Mouse (Mus musculus) embryonic fibroblast, embryonic 13.5 days (primary cell): ENCODE results near the gene Gm10644.

Experiments used
- CTCF ChIP-seq: IDR thresholded peaks from 2 replicates; pipeline ENCODE4 v1.5.1; 2011; ENCODE audit warnings: mild to moderate bottlenecking, control low read depth, low read length, moderate library complexity, borderline replicate concordance; ENCODE audit not compliant: insufficient read depth
- POLR2A ChIP-seq: IDR thresholded peaks from 2 replicates; pipeline ENCODE4 v1.6.1; 2011; ENCODE audit warnings: low read depth, mild to moderate bottlenecking, control low read depth, low read length, moderate library complexity

GRCm38 (mm10) chr8:83914232-83914631, 40.8 kb downstream of the Gm10644 start:
- TF ChIP-seq POLR2A (no peak), CTCF (no peak)
